Mouse (Mus musculus) spleen, adult 18-20 months (tissue): ENCODE measurements around the gene Ly6g6d.
"Not testable (repeated sequence)": the region's sequence is repeated elsewhere in the genome, so short reads cannot be mapped to it uniquely, and the experiment has no call there.

Experiments
- DNase-seq, 2 experiments: peaks; one replicate each; pipeline ENCODE4 v3.0.0; 2022; ENCODE audit warnings: mixed read lengths in 2 of 2

The Ly6g6d gene

GRCm38 (mm10) chr17:35077786-35078233, at the start of gene Ly6g6d:
Ly6g6d (minus strand) TSS chr17:35078065.
- peak in 1 of 2 experiments; percentile 32 for DNase-seq

GRCm38 (mm10) chr17:35127017-35127416, 49.2 kb upstream of the Ly6g6d start:
- DNase-seq = no peak

- DNase-seq = peak; percentile 66 to 76
These were observed 48.3 kb upstream of the Ly6g6d start, which contains the start of gene D17H6S53E for GRCm38 (mm10) chr17:35126206-35126611. D17H6S53E (plus strand) TSS chr17:35126373.

GRCm38 (mm10) chr17:35125578-35125977, 47.7 kb upstream of the Ly6g6d start:
- no peak for DNase-seq

- DNase-seq = no peak
These were observed 47.2 kb upstream of the Ly6g6d start for GRCm38 (mm10) chr17:35125081-35125480.

GRCm38 (mm10) chr17:35124261-35124896, 46.5 kb upstream of the Ly6g6d start:
- DNase-seq = not testable (repeated sequence)

- DNase-seq = not testable (repeated sequence)
These were observed 45.4 kb upstream of the Ly6g6d start for GRCm38 (mm10) chr17:35123287-35123686.

- DNase-seq = peak in 1 of 2 experiments; percentile 24
These were observed 44.0 kb upstream of the Ly6g6d start, which contains the start of gene Csnk2b for GRCm38 (mm10) chr17:35121871-35122303. Csnk2b (minus strand) TSS chr17:35122053.

- peak; percentile 95 to 96 for DNase-seq
These were observed 43.4 kb upstream of the Ly6g6d start, which contains the start of gene Gpank1 for GRCm38 (mm10) chr17:35121143-35121799. Gpank1 (plus strand) TSS chr17:35121455.

- DNase-seq = no peak
These were observed 42.9 kb upstream of the Ly6g6d start for GRCm38 (mm10) chr17:35120745-35121142.

- DNase-seq = peak in 1 of 2 experiments; percentile 36
These were observed 37.5 kb upstream of the Ly6g6d start, which contains the start of gene Ly6g5b for GRCm38 (mm10) chr17:35115046-35116019. Ly6g5b (minus strand) TSS chr17:35115428.

GRCm38 (mm10) chr17:35111774-35112173, 33.9 kb upstream of the Ly6g6d start:
- DNase-seq = no peak

GRCm38 (mm10) chr17:35108097-35108496, 30.2 kb upstream of the Ly6g6d start, which contains the start of gene Ly6g5c:
Ly6g5c (plus strand) TSS chr17:35108279.
- no peak for DNase-seq

- DNase-seq = no peak
These were observed 28.7 kb upstream of the Ly6g6d start for GRCm38 (mm10) chr17:35106522-35106921.

GRCm38 (mm10) chr17:35105740-35106389, 28.0 kb upstream of the Ly6g6d start:
- DNase-seq = no peak

- DNase-seq = no peak
These were observed 26.9 kb upstream of the Ly6g6d start for GRCm38 (mm10) chr17:35104754-35105153.

- DNase-seq = no peak
These were observed 26.2 kb upstream of the Ly6g6d start for GRCm38 (mm10) chr17:35104079-35104478.

- no peak for DNase-seq
These were observed 25.4 kb upstream of the Ly6g6d start for GRCm38 (mm10) chr17:35103221-35103690.

GRCm38 (mm10) chr17:35102299-35102698, 24.4 kb upstream of the Ly6g6d start:
- DNase-seq = no peak

- no peak for DNase-seq
These were observed 23.3 kb upstream of the Ly6g6d start for GRCm38 (mm10) chr17:35101161-35101560.

GRCm38 (mm10) chr17:35100196-35100765, 22.4 kb upstream of the Ly6g6d start:
- DNase-seq = no peak
